Mouse (Mus musculus) gastrocnemius, postnatal 14 days (tissue): ENCODE results near the gene Col26a1. TPM values are rescaled to one million over a fixed set of nuclear protein-coding genes. Genes with fewer than 3 reads are reported as not detected.

Experiments used
- DNase-seq: peaks from one replicate; pipeline ENCODE4 v3.0.0; 2021; ENCODE audit warnings: mixed read lengths
- intact Hi-C: fragments of 180-260 bp; cut with DNase I; formaldehyde crosslinking; loops from one replicate; pipeline ENCODE4 v1.15.1; 2025; ENCODE audit warnings: low total_unique reads
- total RNA-seq, 2 experiments: library from RNA; stranded (reverse); gene quantifications; 2 replicates each; pipeline ENCODE4 v1.2.3; 2021

The Col26a1 gene
- total RNA-seq, 2 experiments from 2014 or later, result 11.7 to 13.5 TPM

- no peak for DNase-seq
- intact Hi-C loops, result no loop called here
Observed at GRCm38 (mm10) chr5:136821971-136822370, 61.0 kb downstream of the Col26a1 start.

GRCm38 (mm10) chr5:136820911-136821310 is 62.1 kb downstream of the Col26a1 start:
- DNase-seq, result no peak
- intact Hi-C loops, result no loop called here

GRCm38 (mm10) chr5:136819686-136820085 is 63.3 kb downstream of the Col26a1 start:
- intact Hi-C loops, result no loop called here

GRCm38 (mm10) chr5:136810539-136811374 is 72.3 kb downstream of the Col26a1 start:
- intact Hi-C loops, result no loop called here
- peak; percentile 36 for DNase-seq

More at GRCm38 (mm10) chr5:136819686-136820085, 63.3 kb downstream of the Col26a1 start:
- no peak for DNase-seq

- intact Hi-C loops, result no loop called here
- no peak for DNase-seq
Observed at GRCm38 (mm10) chr5:136806379-136807056, 76.5 kb downstream of the Col26a1 start.

GRCm38 (mm10) chr5:136805019-136805418 is 78.0 kb downstream of the Col26a1 start:
- intact Hi-C loops, result no loop called here
- DNase-seq, result peak; percentile 27

GRCm38 (mm10) chr5:136804246-136804645 is 78.8 kb downstream of the Col26a1 start:
- intact Hi-C loops, result no loop called here
- no peak for DNase-seq

- peak; percentile 45 for DNase-seq
- intact Hi-C loops, result no loop called here
Observed at GRCm38 (mm10) chr5:136802732-136803131, 80.3 kb downstream of the Col26a1 start.

GRCm38 (mm10) chr5:136796917-136797316 is 86.1 kb downstream of the Col26a1 start:
- intact Hi-C loops, result loop anchor here (5.0 kb wide), 1 partner anchor 35 kb away; no protein-coding TSS in a partner anchor
- DNase-seq, result no peak

GRCm38 (mm10) chr5:136793807-136794206 is 89.2 kb downstream of the Col26a1 start:
- no peak for DNase-seq
- intact Hi-C loops, result loop anchor here (5.0 kb wide), 1 partner anchor 88 kb away; the partner anchor contains the start of gene Col26a1

GRCm38 (mm10) chr5:136792541-136792940 is 90.5 kb downstream of the Col26a1 start:
- intact Hi-C loops, result loop anchor here (5.0 kb wide), 1 partner anchor 90 kb away; the partner anchor contains the start of gene Col26a1
- DNase-seq, result no peak

- intact Hi-C loops, result loop anchor here (5.0 kb wide), 1 partner anchor 91 kb away; the partner anchor contains the start of gene Col26a1
- no peak for DNase-seq
Observed at GRCm38 (mm10) chr5:136791204-136791603, 91.8 kb downstream of the Col26a1 start.

- intact Hi-C loops, result loop anchor here (5.0 kb wide), 1 partner anchor 92 kb away; the partner anchor contains the start of gene Col26a1
- DNase-seq, result peak; percentile 87
Observed at GRCm38 (mm10) chr5:136790570-136791196, 92.3 kb downstream of the Col26a1 start.

- intact Hi-C loops, result no loop called here
- DNase-seq, result peak; percentile 38
Observed at GRCm38 (mm10) chr5:136784531-136784930, 98.5 kb downstream of the Col26a1 start.

GRCm38 (mm10) chr5:136782600-136782999 is 100.4 kb downstream of the Col26a1 start:
- no peak for DNase-seq
- intact Hi-C loops, result no loop called here

- no peak for DNase-seq
- intact Hi-C loops, result no loop called here
Observed at GRCm38 (mm10) chr5:136780465-136780864, 102.5 kb downstream of the Col26a1 start.

- no peak for DNase-seq
- intact Hi-C loops, result no loop called here
Observed at GRCm38 (mm10) chr5:136779946-136780345, 103.1 kb downstream of the Col26a1 start.

- intact Hi-C loops, result no loop called here
Observed at GRCm38 (mm10) chr5:136775548-136775947, 107.5 kb downstream of the Col26a1 start.

GRCm38 (mm10) chr5:136773044-136774039 is 109.7 kb downstream of the Col26a1 start:
- intact Hi-C loops, result no loop called here
- DNase-seq, result no peak

More at GRCm38 (mm10) chr5:136775548-136775947, 107.5 kb downstream of the Col26a1 start:
- no peak for DNase-seq
